Mouse (Mus musculus) ES-E14 (cell line): ENCODE data around the gene Phldb3. TPM values are rescaled to one million over a fixed set of nuclear protein-coding genes. Genes with fewer than 3 reads are reported as not detected.
A peak's percentile ranks its signal among the peaks of the same experiment; 100 is the strongest.

Source experiments
- DNase-seq: peaks from one replicate; pipeline ENCODE4 v3.0.0-alpha.2; 2013; ENCODE audit warnings: low read depth, low spot score
- H3K27ac ChIP-seq: 2 replicates; pipeline ENCODE4 v1.5.1; 2012; ENCODE audit warnings: low read depth, mild to moderate bottlenecking, low read length, moderate library complexity, mixed read lengths; ENCODE audit not compliant: poor library complexity, insufficient read depth, severe bottlenecking
- H3K36me3 ChIP-seq: 2 replicates; pipeline ENCODE4 v1.6.1; 2012; ENCODE audit warnings: mild to moderate bottlenecking, low read length, moderate library complexity, mixed read lengths; ENCODE audit not compliant: control insufficient read depth, poor library complexity, insufficient read depth, severe bottlenecking
- H3K4me1 ChIP-seq, 2 experiments: fragments of 150-350 bp in 1 of 2; sonication (generic) in 1 of 2; 2 replicates each; pipeline ENCODE4 v1.6.1; 2012; ENCODE audit warnings: low read length in 2 of 2, mild to moderate bottlenecking in 1 of 2, mixed read lengths in 1 of 2; ENCODE audit not compliant: control insufficient read depth in 2 of 2, insufficient read depth in 2 of 2, poor library complexity in 1 of 2
- H3K4me3 ChIP-seq, 2 experiments: fragments of 150-350 bp in 1 of 2; sonication (generic) in 1 of 2; 2 replicates each; pipeline ENCODE4 v1.5.1; 2012; ENCODE audit warnings: low read length in 2 of 2, low read depth in 1 of 2, mild to moderate bottlenecking in 1 of 2, mixed read lengths in 1 of 2; ENCODE audit not compliant: insufficient read depth in 1 of 2, poor library complexity in 1 of 2, severe bottlenecking in 1 of 2
- H3K9ac ChIP-seq: 2 replicates; pipeline ENCODE4 v1.6.1; 2012; ENCODE audit warnings: low read depth, mild to moderate bottlenecking, low read length, mixed read lengths; ENCODE audit not compliant: poor library complexity, insufficient read depth, severe bottlenecking
- H3K9me3 ChIP-seq: fragments of 150-350 bp; sonication (generic); 2 replicates; pipeline ENCODE4 v1.6.1; 2012; ENCODE audit warnings: low read depth, mild to moderate bottlenecking, low read length; ENCODE audit not compliant: control insufficient read depth, insufficient read depth
- CHD2 ChIP-seq: IDR thresholded peaks from 2 replicates; pipeline ENCODE4 v1.6.1; 2014; ENCODE audit warnings: mild to moderate bottlenecking, low read depth, low read length, inconsistent platforms
- HCFC1 ChIP-seq: IDR thresholded peaks from 2 replicates; pipeline ENCODE4 v1.6.1; 2012; ENCODE audit warnings: low read length, inconsistent platforms, borderline replicate concordance; ENCODE audit not compliant: insufficient read depth
- MAFK ChIP-seq: IDR thresholded peaks from 2 replicates; pipeline ENCODE4 v1.6.1; 2014; ENCODE audit warnings: mild to moderate bottlenecking, low read depth, low read length, inconsistent platforms; ENCODE audit not compliant: insufficient read depth
- ZC3H11A ChIP-seq: IDR thresholded peaks from 2 replicates; pipeline ENCODE4 v1.6.1; 2012; ENCODE audit warnings: low read depth, mild to moderate bottlenecking, inconsistent platforms, low read length, borderline replicate concordance
- ZNF384 ChIP-seq: IDR thresholded peaks from 2 replicates; pipeline ENCODE4 v1.6.1; 2012; ENCODE audit warnings: low read depth, low read length, inconsistent platforms
- in situ Hi-C, 2 experiments: fragments of 600-800 bp; cut with MboI; formaldehyde crosslinking; loops; one replicate each; pipeline ENCODE4 v1.15.1; 2025; ENCODE audit warnings: low sequenced_read_pairs in 2 of 2, inconsistent platforms in 1 of 2; ENCODE audit not compliant: unreplicated experiment in 2 of 2
- total RNA-seq: library from RNA; depleted of rRNA; stranded (reverse); fragments of 300-350 nt; gene quantifications from 2 replicates; pipeline ENCODE4 v1.2.3, GENCODE M21; 2012

Phldb3 gene
- total RNA-seq, 1 experiment: 1.5 TPM

DNA sequence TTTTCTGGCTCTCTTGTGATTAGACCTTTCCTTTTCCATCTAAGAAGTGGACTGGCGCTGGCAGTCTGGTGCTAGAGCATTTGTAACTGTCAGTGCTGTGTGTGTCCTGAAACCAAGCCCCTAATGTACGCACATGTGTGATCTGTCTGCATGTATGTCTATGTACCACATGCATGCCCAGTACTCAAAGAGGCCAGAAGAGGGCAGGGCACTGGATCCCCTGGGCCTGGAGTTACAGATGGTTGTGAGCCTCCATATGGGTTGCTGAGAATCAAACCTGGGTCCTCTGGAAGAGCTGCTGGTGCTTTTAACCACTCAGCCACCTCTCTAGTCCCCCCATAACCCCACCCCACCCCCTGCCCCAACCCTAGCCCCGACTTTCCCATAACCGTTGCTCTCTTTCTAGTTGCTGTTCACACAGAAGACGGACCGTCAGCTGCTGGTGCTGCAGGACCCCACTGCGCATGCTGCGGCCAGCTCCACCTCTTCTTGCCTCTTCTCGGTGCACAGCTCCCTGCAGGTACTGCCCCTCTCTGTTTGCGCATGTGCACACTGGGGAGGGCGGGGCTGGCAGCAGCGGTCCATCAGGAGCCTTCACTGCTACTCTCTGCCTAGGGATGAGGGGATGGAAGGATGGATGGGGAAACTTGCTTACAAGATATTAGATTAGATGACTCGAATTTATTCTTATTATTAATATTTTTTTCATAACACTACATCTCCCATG is 9.3 kb downstream of the Phldb3 start:
- peak overlapping the region; percentile 40 to 51 for H3K4me3 ChIP-seq
- in situ Hi-C loops: loop anchor here in 1 of 2 experiments (25.0 kb wide), 1 partner anchor 342 kb away; the partner anchor contains the start of gene Rabac1
- peak; percentile 77 for DNase-seq

DNA sequence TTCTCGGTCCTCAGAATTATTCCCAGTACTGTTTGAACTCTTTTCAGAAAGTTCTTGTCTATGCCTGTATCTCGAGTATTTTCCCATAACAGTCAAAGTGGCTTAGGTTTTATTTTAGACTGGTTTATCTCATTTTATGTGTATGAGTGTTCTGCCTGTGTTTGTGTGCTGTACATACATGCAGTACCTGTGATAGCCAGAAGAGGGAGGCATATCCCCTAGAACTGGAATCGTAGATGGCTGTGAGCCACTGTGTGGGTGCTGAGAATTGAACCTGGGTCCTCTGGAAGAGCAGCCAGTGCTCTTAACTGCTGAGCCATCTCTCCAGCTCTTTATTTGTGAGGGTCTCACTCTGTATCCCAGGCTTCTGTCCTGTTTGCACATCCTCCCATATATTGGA is 10.6 kb downstream of the Phldb3 start:
- in situ Hi-C loops: loop anchor here in 1 of 2 experiments (25.0 kb wide), 1 partner anchor 341 kb away; the partner anchor contains the start of gene Rabac1
- no peak for TF ChIP-seq ZC3H11A
- TF ChIP-seq ZNF384: no peak
- no peak for TF ChIP-seq HCFC1
- no peak for TF ChIP-seq CHD2
- no peak for TF ChIP-seq MAFK
- no peaks in the 10 kb centered on the region for H3K9me3 ChIP-seq
- no peaks in the 10 kb centered on the region; the same call in 1 of the 2 replicates for H3K36me3 ChIP-seq
- no peak overlapping the region for H3K4me3 ChIP-seq
- no peak for DNase-seq
- peaks cover 0 to 6% of the 10 kb centered on the region in 2 experiments; a peak in 2 of 4 replicates for H3K4me1 ChIP-seq
- H3K9ac ChIP-seq: no peak overlapping the region
- no peak overlapping the region for H3K27ac ChIP-seq

More for the DNA sequence above, 9.3 kb downstream of the Phldb3 start:
- Histone ChIP-seq H3K9ac (peak overlapping the region; percentile 54; the same call in 1 of the 2 replicates), H3K36me3 (no peaks in the 10 kb centered on the region; the same call in 1 of the 2 replicates), H3K4me1 (no peaks in the 10 kb centered on the region), H3K9me3 (no peaks in the 10 kb centered on the region), H3K27ac (no peak overlapping the region)
- TF ChIP-seq ZC3H11A (no peak), HCFC1 (no peak), ZNF384 (no peak), MAFK (no peak), CHD2 (no peak)

DNA sequence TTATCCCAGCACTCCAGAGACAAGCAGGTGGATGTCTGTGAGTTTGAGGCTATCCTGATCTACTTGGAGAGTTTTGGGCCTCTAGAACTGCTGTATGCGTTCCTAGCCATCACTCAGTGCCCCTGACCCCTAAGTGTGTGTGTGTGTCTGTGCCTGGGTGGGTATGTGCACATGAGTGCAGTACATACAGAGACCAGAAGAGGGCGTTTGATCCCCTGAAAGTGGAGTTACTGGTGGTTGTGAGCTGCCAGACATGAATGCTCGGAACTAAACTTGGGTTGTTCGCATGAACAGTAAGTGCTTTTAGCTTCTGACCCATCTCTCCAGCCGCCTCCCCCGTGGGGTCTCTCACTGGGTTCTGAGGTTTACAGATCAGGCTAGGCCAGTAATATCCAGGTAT is 12.4 kb downstream of the Phldb3 start:
- Histone ChIP-seq H3K36me3 (no peaks in the 10 kb centered on the region; the same call in 1 of the 2 replicates), H3K9ac (no peak overlapping the region), H3K4me1 (peaks cover 0 to 6% of the 10 kb centered on the region in 2 experiments; a peak in 2 of 4 replicates), H3K4me3 (no peak overlapping the region), H3K27ac (no peak overlapping the region), H3K9me3 (no peaks in the 10 kb centered on the region)
- no peak for TF ChIP-seq ZC3H11A
- TF ChIP-seq MAFK: no peak
- TF ChIP-seq HCFC1: no peak
- in situ Hi-C loops: loop anchor here in 1 of 2 experiments (25.0 kb wide), 1 partner anchor 339 kb away; the partner anchor contains the start of gene Rabac1
- DNase-seq: no peak

DNA sequence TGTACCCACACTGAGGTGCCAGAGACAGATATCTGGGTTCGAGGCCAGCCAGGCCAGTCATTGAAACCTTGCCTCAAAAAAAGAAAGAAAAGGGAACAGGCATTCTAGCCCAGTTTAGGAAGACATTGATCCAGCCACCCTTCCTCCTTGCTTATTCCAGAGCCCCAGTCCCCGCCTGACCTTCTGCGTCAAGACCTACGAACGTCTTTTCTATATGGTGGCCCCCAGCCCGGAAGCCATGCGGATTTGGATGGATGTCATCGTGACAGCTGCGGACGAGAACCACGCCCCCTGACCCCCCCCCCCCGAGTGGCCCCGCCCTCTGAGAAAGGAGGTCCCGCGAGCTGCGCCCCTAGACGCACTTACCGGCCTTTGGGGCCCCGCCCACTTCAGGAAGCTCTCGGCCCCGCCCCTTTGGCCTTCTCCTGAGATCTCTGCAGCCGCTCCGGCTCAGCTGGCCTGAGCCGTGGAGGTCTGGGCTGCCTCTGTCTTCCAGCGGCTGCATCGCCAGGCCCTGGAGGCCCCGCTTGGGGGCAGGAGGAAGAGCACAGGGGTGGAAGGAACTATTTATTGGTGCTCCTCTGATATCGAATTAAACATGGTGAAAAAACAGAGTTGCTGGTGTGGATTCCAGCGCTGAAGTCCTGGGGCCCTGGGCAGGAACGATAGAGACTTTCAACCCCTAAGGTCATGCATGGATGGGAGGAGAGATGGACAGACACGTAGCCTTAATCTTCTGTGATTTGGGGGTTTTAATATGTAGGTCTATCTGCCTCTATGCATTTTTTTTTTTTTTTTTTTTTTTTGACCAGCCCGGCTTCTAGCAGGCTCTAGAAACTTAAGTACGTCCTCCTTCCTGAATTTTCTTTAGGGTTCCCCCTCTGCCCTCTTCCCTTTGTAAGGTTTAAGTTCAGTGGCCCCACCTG is 18.4 kb downstream of the Phldb3 start:
- Histone ChIP-seq H3K36me3 (no peaks in the 10 kb centered on the region), H3K27ac (no peak overlapping the region; the same call in 1 of the 2 replicates), H3K4me3 (peak overlapping the region; percentile 11 to 43; a peak in 2 of 4 replicates), H3K9ac (peak overlapping the region; percentile 68), H3K4me1 (peaks cover 2 to 19% of the 10 kb centered on the region in 2 experiments; a peak in 2 of 4 replicates), H3K9me3 (no peaks in the 10 kb centered on the region)
- in situ Hi-C loops: no loop called here
- DNase-seq: peak; percentile 79
- TF ChIP-seq ZNF384 (no peak), CHD2 (0 out of 2 replicates have a peak, but pooled peaks have one; percentile 13), MAFK (no peak)
